ENCODE assay signal across 25 mouse cellular contexts in the genomic region with DNA sequence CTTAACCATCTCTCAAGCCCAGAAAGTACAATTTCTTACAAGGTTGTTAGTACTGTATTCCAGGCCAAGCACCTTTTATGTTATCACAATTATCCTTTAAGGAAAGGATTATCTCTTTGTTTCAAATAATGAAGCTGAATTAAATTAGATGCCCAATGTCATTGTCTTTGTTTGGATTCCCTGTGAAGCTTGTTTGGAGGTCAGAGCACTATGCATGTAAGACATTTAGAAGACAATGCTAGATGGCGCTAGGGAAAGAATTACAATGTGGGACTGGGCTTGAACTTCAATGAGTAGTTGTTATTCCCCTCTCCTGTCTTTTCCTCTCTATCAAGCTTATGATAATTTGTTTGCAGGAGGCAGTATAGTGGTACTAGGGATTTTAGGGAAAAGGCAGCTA. TPM values are rescaled to one million over a fixed set of nuclear protein-coding genes. Genes with fewer than 3 reads are reported as not detected.
DNase-seq lines count a peak whose midpoint lies in the region.
"Had no signal": no experiment of that assay in that cellular context is flagged by ENCODE, and none has a peak within 500 bp of the region (broad histone marks: within the 10 kb centered on the region; RNA-seq: fewer than 3 reads in every experiment).

No protein-coding gene starts in this region.

- DNase-seq in ES-CJ7 (ENCODE audit: low read depth, low spot score) (peak; percentile 21), R1 (ENCODE audit: low read depth, low spot score) (peak; percentile 56), ZHBTc4 (ENCODE audit: low read depth, low spot score) (peak; percentile 29)
- DNase-seq in thymus, postnatal 36 days: no peak
- no peak for DNase-seq in heart, postnatal 36 days
- DNase-seq in urinary bladder, postnatal 10 days (ENCODE audit: low spot score): no peak
- DNase-seq: adrenal gland, adult 2 months; adrenal gland, adult 8-10 months; adrenal gland, postnatal 10 days; adrenal gland, postnatal 14 days; adrenal gland, postnatal 25 days; adrenal gland, postnatal 36 days; B cell, adult 2 months; cerebellum, adult 11 months; cerebellum, adult 11-12 months; cerebellum, adult 18-20 months; cerebellum, adult 2 months; cerebellum, adult 8-10 months; cerebellum, adult 9-10 months had no signal

- intact Hi-C loops in heart, postnatal 36 days (cut with DNase I): no loop called here

RNA-seq across cellular contexts. Expression of gene Ptchd1, which starts 28.9 kb away (rescaled TPM):
- under 1 TPM; 0.11 to 0.14 TPM for total RNA-seq in heart, postnatal 36 days (2021)
- total RNA-seq: adrenal gland, postnatal 25 days; CH12.LX; G1E; MEL had no signal

RNA-seq across cellular contexts. Expression of gene Gm15155, which starts 29.9 kb away (rescaled TPM):
- total RNA-seq in heart, postnatal 36 days (2021): not detected
- total RNA-seq: adrenal gland, adult 18-20 months; adrenal gland, adult 2 months; adrenal gland, adult 8-10 months; adrenal gland, postnatal 10 days; adrenal gland, postnatal 14 days; adrenal gland, postnatal 25 days; adrenal gland, postnatal 36 days; adrenal gland, postnatal 4 days; CH12.LX; ES-E14; G1E; MEL had no signal

Comparison
In these comparisons a context has a peak if more than half of its experiments do, and no peak if none do; other contexts are left out.
1. DNase-seq: peak in ES-CJ7 (single experiment), R1 (single experiment) and ZHBTc4 (single experiment); none in thymus, postnatal 36 days (0 of 2), heart, postnatal 36 days (0 of 2) and urinary bladder, postnatal 10 days (single experiment).